Mouse (Mus musculus) embryonic facial prominence, embryonic 10.5 days (tissue): Measurements from ENCODE around the gene Sult3a2. TPM values are rescaled to one million over a fixed set of nuclear protein-coding genes. Genes with fewer than 3 reads are reported as not detected.

ENCODE experiments used
- DNase-seq: peaks from one replicate; pipeline ENCODE4 v3.0.0-alpha.2; 2017; ENCODE audit warnings: low spot score
- H3K27ac ChIP-seq: fragments of 300-500 bp; sonication (generic); replicated peaks from 2 replicates; pipeline ENCODE4 v1.5.1; 2016; ENCODE audit warnings: mild to moderate bottlenecking
- H3K27me3 ChIP-seq: fragments of 300-500 bp; sonication (generic); replicated peaks from 2 replicates; pipeline ENCODE4 v1.6.1; 2016; ENCODE audit warnings: low read depth, mild to moderate bottlenecking; ENCODE audit not compliant: poor library complexity, severe bottlenecking
- H3K36me3 ChIP-seq: fragments of 300-500 bp; sonication (generic); replicated peaks from 2 replicates; pipeline ENCODE4 v1.6.1; 2016; ENCODE audit warnings: mild to moderate bottlenecking, moderate library complexity
- H3K4me1 ChIP-seq: fragments of 300-500 bp; sonication (generic); 2 replicates; pipeline ENCODE4 v1.6.1; 2016
- H3K4me3 ChIP-seq: fragments of 300-500 bp; sonication (generic); 2 replicates; pipeline ENCODE4 v1.5.1; 2016; ENCODE audit warnings: mild to moderate bottlenecking, moderate library complexity
- H3K9me3 ChIP-seq: fragments of 300-500 bp; sonication (generic); 2 replicates; pipeline ENCODE4 v1.6.1; 2016; ENCODE audit warnings: mild to moderate bottlenecking
- WGBS: fragments of 180-500 bp; shearing (Covaris S2); methylation state at CpG from one replicate; pipeline ENCODE4 v1.1.7; 2016; 5-methylcytosine and 5-hydroxymethylcytosine counted together
- polyA plus RNA-seq: library from polyadenylated mRNA; unstranded; fragments of >200 nt; fragmentation: Nextera tagmentation; extraction: Ambion mirVana; gene quantifications from 2 replicates; pipeline ENCODE4 v1.2.1, GENCODE M21; 2016

Sult3a2 gene
- polyA plus RNA-seq, 1 experiment from 2014 or later = not detected

- H3K4me3 ChIP-seq = no peak overlapping the region
- H3K36me3 ChIP-seq = no peaks in the 10 kb centered on the region
- no peaks in the 10 kb centered on the region for H3K9me3 ChIP-seq
- H3K27me3 ChIP-seq = no peaks in the 10 kb centered on the region
- WGBS = 77% methylated on average over 4 of the region's 4 CpGs
- no peaks in the 10 kb centered on the region for H3K4me1 ChIP-seq
- H3K27ac ChIP-seq = no peak overlapping the region
- no peak for DNase-seq
These were observed 64.6 kb downstream of the Sult3a2 start for GRCm38 (mm10) chr10:33721827-33722438.

Other genes starting within 250 kb of the Sult3a2 start
- gene Clvs2, start 161.9 kb downstream of the Sult3a2 start, polyA plus RNA-seq = 0.31 and 0.46 TPM in 2 replicates
- gene Sult3a1, start 71.0 kb upstream of the Sult3a2 start, polyA plus RNA-seq = not detected in 2 replicates
- 0.04 and 0.07 TPM in 2 replicates for gene Rsph4a, start 118.4 kb upstream of the Sult3a2 start, polyA plus RNA-seq
- gene Zup1, start 164.6 kb upstream of the Sult3a2 start, polyA plus RNA-seq = 22.8 and 23.0 TPM in 2 replicates
- 149 and 153 TPM in 2 replicates for gene Rwdd1, start 232.9 kb upstream of the Sult3a2 start, polyA plus RNA-seq